Comparison of ENCODE assay signal across 25 mouse cellular contexts in genomic region chr11:89147990-89148389, GRCm38 (mm10).
"Had no signal": no experiment of that assay in that cellular context is flagged by ENCODE, and none has a peak within 500 bp of the region (broad histone marks: within the 10 kb centered on the region; RNA-seq: fewer than 3 reads in every experiment).

No protein-coding gene starts in this region.

- H3K4me2 ChIP-seq: embryonic facial prominence, embryonic 12.5 days; embryonic facial prominence, embryonic 13.5 days; embryonic facial prominence, embryonic 15.5 days; forebrain, embryonic 12.5 days; forebrain, embryonic 13.5 days; forebrain, embryonic 15.5 days had no signal

- H3K4me3 ChIP-seq: embryonic facial prominence, embryonic 10.5 days; embryonic facial prominence, embryonic 12.5 days; embryonic facial prominence, embryonic 13.5 days; embryonic facial prominence, embryonic 15.5 days; erythroblast, embryonic 14.5 days; forebrain, embryonic 10.5 days; forebrain, embryonic 12.5 days; forebrain, embryonic 13.5 days; forebrain, embryonic 15.5 days; gastrocnemius, adult 2 months; heart, adult 2 months had no signal

- DNase-seq: cerebellum, adult 9-10 months; cerebellum, adult 9-11 months; cerebellum, postnatal 10 days; cerebellum, postnatal 14 days; cerebellum, postnatal 25 days; cerebellum, postnatal 36 days; embryo, embryonic 11 days; forebrain, postnatal 0 days; gastrocnemius, adult 2 months; gastrocnemius, postnatal 10 days; gastrocnemius, postnatal 14 days; gastrocnemius, postnatal 25 days; gastrocnemius, postnatal 36 days; heart, adult 11 months; heart, adult 18-20 months; heart, adult 2 months had no signal

- H3K27ac ChIP-seq: embryonic facial prominence, embryonic 10.5 days; embryonic facial prominence, embryonic 12.5 days; embryonic facial prominence, embryonic 13.5 days; embryonic facial prominence, embryonic 15.5 days; forebrain, embryonic 10.5 days; forebrain, embryonic 12.5 days; forebrain, embryonic 13.5 days; forebrain, embryonic 15.5 days; gastrocnemius, adult 2 months; heart, adult 2 months had no signal

- H3K9me3 ChIP-seq: embryonic facial prominence, embryonic 10.5 days; embryonic facial prominence, embryonic 12.5 days; embryonic facial prominence, embryonic 13.5 days; embryonic facial prominence, embryonic 15.5 days; forebrain, embryonic 10.5 days; forebrain, embryonic 12.5 days; forebrain, embryonic 13.5 days; forebrain, embryonic 15.5 days had no signal

- H3K36me3 ChIP-seq: embryonic facial prominence, embryonic 10.5 days; embryonic facial prominence, embryonic 12.5 days; embryonic facial prominence, embryonic 13.5 days; embryonic facial prominence, embryonic 15.5 days; forebrain, embryonic 10.5 days; forebrain, embryonic 12.5 days; forebrain, embryonic 15.5 days had no signal

- H3K27me3 ChIP-seq: embryonic facial prominence, embryonic 12.5 days; embryonic facial prominence, embryonic 15.5 days; forebrain, embryonic 12.5 days; forebrain, embryonic 13.5 days; forebrain, embryonic 15.5 days had no signal

- H3K9ac ChIP-seq: embryonic facial prominence, embryonic 12.5 days; embryonic facial prominence, embryonic 13.5 days; embryonic facial prominence, embryonic 15.5 days; forebrain, embryonic 12.5 days; forebrain, embryonic 13.5 days; forebrain, embryonic 15.5 days; forebrain, postnatal 0 days had no signal

- H3K4me1 ChIP-seq: forebrain, embryonic 13.5 days; forebrain, embryonic 15.5 days had no signal
